Mouse (Mus musculus) E14TG2a.4 (cell line): Measurements from ENCODE around the gene Cebpzos.

Experiments
- H3K27me3 ChIP-seq: 2 replicates; pipeline ENCODE4 v1.6.1; 2014; ENCODE audit warnings: low read length, control low read depth; ENCODE audit not compliant: insufficient read depth
- H3K36me3 ChIP-seq: 2 replicates; pipeline ENCODE4 v1.6.1; 2014; ENCODE audit warnings: low read length, control low read depth; ENCODE audit not compliant: insufficient read depth
- H3K4me1 ChIP-seq: replicated peaks from 2 replicates; pipeline ENCODE4 v1.6.1; 2014; ENCODE audit warnings: low read depth, low read length, control low read depth
- H3K4me3 ChIP-seq: replicated peaks from 2 replicates; pipeline ENCODE4 v1.5.1; 2014; ENCODE audit warnings: mild to moderate bottlenecking, low read length
- H3K9me3 ChIP-seq: 2 replicates; pipeline ENCODE4 v1.6.1; 2014; ENCODE audit warnings: low read length, control low read depth
- CTCF ChIP-seq: conservative IDR thresholded peaks from 2 replicates; pipeline ENCODE4 v1.5.1; 2014; ENCODE audit warnings: low read length
- NANOG ChIP-seq: IDR thresholded peaks from 2 replicates; pipeline ENCODE4 v1.6.1; 2014; ENCODE audit warnings: borderline replicate concordance, low read length, mixed read lengths
- POU5F1 ChIP-seq: IDR thresholded peaks from 2 replicates; pipeline ENCODE4 v1.6.1; 2014; ENCODE audit warnings: low read length, borderline replicate concordance

Cebpzos gene

DNA sequence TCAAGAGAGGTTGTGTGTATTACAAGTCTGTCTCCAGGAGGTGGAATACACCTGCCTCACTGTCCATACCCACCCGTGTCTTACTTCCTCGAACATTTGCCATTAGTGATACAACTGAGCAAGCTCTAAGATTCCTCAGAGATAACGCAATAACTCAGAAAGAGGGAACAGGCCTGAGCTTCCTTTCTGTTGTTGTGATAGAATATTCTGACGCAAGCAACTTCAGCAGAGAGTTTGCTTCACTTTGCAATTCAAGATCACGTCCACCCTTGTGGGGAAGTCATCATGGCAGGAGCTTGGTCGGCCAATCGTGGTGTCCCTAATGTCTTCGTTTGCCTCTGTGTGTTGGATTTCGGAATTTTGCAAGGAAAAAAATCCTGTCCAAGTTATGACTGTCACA lies 25.3 kb upstream of the Cebpzos start:
- Histone ChIP-seq H3K9me3 (no peaks in the 10 kb centered on the region), H3K4me3 (no peak overlapping the region)
- TF ChIP-seq NANOG (no peak), POU5F1 (no peak), CTCF (no peak)

DNA sequence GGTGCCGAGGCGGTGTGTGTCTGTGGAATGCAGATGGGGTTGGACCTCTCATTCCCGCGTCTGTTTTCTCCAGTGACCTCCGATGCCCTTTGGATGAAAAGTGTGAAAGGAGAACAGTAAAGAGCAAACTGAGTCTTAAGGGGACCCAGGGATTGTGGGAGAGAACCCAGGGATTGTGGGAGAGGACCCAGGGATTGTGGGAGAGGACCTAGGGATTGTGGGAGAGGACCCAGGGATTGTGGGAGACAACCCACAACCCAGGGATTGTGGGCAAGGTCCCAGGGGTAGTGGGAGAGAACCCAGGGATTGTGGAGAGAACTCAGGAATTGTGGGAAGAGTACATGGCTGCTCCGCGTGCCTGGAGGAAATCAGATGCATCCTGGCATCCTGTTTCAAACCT lies 21.3 kb upstream of the Cebpzos start:
- TF ChIP-seq CTCF (no peak), NANOG (no peak), POU5F1 (no peak)

More for the DNA sequence above, 25.3 kb upstream of the Cebpzos start:
- Histone ChIP-seq H3K27me3 (no peaks in the 10 kb centered on the region), H3K4me1 (peaks cover 18% of the 10 kb centered on the region), H3K36me3 (peaks cover 30% of the 10 kb centered on the region)

DNA sequence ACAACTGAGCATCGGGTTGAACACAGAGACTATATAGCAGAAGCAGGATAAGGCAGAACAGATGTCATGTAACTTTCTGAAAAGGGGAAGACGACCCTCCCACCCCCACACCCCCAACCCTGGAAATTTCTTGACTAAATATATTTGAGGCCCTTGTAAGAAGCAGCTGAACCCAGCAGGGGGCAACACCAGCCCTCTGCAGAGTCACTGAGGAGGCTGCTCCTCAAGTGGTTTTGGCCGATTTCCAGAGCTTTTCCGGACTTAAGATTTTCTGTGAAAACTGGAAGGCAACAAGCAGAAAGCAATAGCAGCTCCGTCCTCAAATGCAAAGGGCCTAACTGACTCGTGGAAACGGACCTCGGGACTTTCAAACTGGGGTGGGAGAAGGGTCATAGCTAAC lies 20.9 kb upstream of the Cebpzos start:
- Histone ChIP-seq H3K4me3 (peak overlapping the region; percentile 69), H3K4me1 (peaks cover 17% of the 10 kb centered on the region), H3K36me3 (peaks cover 25% of the 10 kb centered on the region), H3K27me3 (no peaks in the 10 kb centered on the region), H3K9me3 (no peaks in the 10 kb centered on the region)
- no peak for TF ChIP-seq POU5F1
- no peak for TF ChIP-seq CTCF
- no peak for TF ChIP-seq NANOG

More for the DNA sequence above, 21.3 kb upstream of the Cebpzos start:
- H3K4me1 ChIP-seq: peaks cover 17% of the 10 kb centered on the region
- peaks cover 28% of the 10 kb centered on the region for H3K36me3 ChIP-seq
- no peaks in the 10 kb centered on the region for H3K27me3 ChIP-seq
- H3K4me3 ChIP-seq: peak overlapping the region; percentile 69
- no peaks in the 10 kb centered on the region for H3K9me3 ChIP-seq

DNA sequence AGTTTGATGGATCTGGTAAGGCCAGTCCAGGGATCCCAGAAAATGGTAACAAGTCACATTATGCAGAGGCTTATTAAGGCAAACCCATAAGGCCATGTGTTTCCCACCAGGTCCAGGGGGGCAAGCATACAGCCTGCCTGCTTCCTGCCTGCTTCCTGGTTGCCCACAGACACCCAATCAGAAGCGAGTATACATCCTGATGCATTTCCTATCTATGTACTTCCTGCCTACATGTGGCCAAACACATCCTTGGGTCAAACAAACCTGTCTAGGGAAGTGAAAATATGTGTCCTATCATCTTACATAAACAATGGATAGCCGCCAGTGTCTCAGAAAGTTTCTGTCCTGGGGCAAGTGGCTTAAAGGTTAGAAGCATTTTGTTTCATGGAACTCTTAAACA lies 13.1 kb upstream of the Cebpzos start:
- H3K9me3 ChIP-seq: no peaks in the 10 kb centered on the region

DNA sequence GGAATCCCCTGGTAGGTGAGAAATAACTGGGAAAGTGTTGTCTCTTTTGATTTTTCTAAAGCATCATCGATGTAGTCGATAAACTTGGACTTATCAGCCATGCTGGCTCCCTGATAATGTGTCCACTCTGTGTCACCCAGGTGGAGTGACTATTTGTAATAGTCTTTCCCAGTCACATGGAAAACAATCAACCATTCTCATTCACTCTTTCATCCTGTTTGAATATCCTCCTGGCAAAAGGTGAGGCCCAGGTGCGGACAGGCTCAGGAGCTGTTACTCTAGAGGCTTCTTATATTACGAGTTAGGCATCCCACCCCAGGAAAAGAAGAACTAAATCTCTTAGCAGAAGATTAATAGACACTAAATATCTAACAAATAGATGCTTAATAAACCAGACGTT lies 9.4 kb upstream of the Cebpzos start, which contains the start of gene Sult6b1:
TSS of gene Sult6b1 (minus strand) at position 101 of the 400 bp plus-strand sequence.
- Histone ChIP-seq H3K36me3 (no peaks in the 10 kb centered on the region), H3K4me1 (peaks cover 4% of the 10 kb centered on the region), H3K27me3 (no peaks in the 10 kb centered on the region), H3K4me3 (no peak within 1 kb of the TSS), H3K9me3 (no peaks in the 10 kb centered on the region)
- no peak for TF ChIP-seq CTCF
- TF ChIP-seq NANOG: no peak
- TF ChIP-seq POU5F1: no peak

More for the DNA sequence above, 13.1 kb upstream of the Cebpzos start:
- Histone ChIP-seq H3K4me1 (peaks cover 4% of the 10 kb centered on the region), H3K36me3 (no peaks in the 10 kb centered on the region), H3K4me3 (no peak overlapping the region), H3K27me3 (no peaks in the 10 kb centered on the region)
- TF ChIP-seq CTCF (no peak), NANOG (no peak), POU5F1 (no peak)

DNA sequence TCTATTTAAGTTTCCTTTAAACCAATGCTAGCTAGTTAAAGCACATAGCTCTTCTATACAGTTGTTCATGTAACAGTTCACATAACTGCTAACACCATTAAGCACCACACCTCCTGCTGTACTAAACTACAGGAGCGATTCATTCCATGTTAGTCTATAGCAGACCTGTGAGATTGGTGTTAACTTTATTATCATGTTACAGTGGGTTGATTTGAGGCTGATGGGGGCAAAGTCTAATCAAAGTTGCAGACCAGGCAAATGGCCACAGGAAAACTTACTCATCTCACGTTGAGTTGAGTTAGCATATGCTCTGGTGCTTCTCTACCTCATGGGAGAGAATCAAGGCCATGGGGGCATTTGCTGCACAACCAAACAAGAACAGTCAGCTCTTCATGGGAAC lies 6.9 kb upstream of the Cebpzos start:
- TF ChIP-seq POU5F1 (no peak), NANOG (no peak), CTCF (no peak)

DNA sequence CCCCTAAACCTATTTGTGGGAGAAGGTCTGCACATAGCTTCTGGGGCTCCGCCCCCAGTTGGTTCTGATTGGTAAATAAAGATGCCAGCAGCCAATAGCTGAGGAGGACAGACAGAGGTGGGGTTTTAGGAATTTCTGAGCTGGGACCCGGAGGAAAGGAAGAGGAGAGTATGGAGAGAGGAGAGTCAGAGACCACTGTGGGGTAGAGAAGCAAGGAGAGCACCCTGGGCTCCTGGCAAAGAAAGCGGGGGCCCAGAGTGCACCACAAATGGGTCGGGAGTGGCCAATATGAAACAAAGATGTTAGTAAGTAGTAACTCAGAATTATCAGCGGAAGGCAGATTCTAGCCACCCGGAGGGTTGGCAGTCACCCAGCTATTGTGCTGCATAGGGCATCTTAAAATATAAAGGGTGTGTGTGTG lies 3.4 kb upstream of the Cebpzos start:
- Histone ChIP-seq H3K4me1 (peaks cover 40% of the 10 kb centered on the region), H3K4me3 (peak overlapping the region; percentile 77), H3K36me3 (peaks cover 4% of the 10 kb centered on the region), H3K27me3 (no peaks in the 10 kb centered on the region), H3K9me3 (no peaks in the 10 kb centered on the region)
- no peak for TF ChIP-seq POU5F1
- TF ChIP-seq NANOG: no peak
- no peak for TF ChIP-seq CTCF

More for the DNA sequence above, 6.9 kb upstream of the Cebpzos start:
- peaks cover 16% of the 10 kb centered on the region for H3K4me1 ChIP-seq
- no peaks in the 10 kb centered on the region for H3K27me3 ChIP-seq
- no peak overlapping the region for H3K4me3 ChIP-seq
- no peaks in the 10 kb centered on the region for H3K36me3 ChIP-seq
- H3K9me3 ChIP-seq: no peaks in the 10 kb centered on the region

DNA sequence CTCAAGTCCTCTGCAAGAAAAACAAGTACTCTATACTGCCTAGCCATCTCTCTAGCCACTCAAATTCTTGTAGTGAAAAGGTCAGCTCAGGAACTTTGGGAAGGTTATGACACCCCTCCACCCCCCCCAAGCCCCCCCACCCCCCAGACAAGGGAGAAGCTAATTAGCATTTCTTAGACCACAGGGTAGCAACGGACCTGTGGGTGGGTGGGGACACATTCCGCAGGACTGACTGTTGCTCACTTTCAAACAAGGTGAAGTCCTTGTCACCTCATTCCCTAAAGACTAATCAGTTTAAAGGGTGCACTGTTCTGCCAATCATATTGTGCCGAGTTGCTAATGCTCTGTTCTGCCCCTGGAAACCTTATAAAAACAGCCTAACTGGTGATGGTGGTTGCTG lies 2.4 kb upstream of the Cebpzos start:
- Histone ChIP-seq H3K4me1 (peaks cover 48% of the 10 kb centered on the region), H3K4me3 (peak overlapping the region; percentile 86), H3K36me3 (peaks cover 14% of the 10 kb centered on the region), H3K9me3 (no peaks in the 10 kb centered on the region), H3K27me3 (no peaks in the 10 kb centered on the region)
- TF ChIP-seq NANOG (no peak), CTCF (no peak), POU5F1 (no peak)

DNA sequence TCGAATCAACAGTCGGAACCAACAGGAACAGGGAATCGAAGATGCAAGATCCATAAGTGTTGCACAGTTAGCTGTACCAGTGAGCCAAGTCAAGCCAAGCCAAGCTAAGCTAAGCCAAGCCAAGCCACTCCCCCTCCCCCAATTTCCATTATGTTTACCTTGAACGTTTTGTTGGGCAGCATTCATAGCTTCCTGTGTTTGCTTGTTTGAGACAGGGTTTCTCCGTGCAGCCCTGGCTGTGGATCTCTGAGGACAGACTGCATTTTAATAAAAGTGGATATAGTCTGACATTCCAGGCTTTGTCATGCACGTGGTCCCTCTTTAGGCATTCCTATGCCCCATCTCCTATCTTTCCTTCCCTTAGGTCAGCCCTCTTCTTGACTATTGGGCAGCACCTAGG lies 528 bp upstream of the Cebpzos start:
- Histone ChIP-seq H3K9me3 (no peaks in the 10 kb centered on the region), H3K36me3 (peaks cover 32% of the 10 kb centered on the region), H3K4me1 (peaks cover 48% of the 10 kb centered on the region), H3K27me3 (no peaks in the 10 kb centered on the region), H3K4me3 (peak overlapping the region; percentile 86)
- no peak for TF ChIP-seq NANOG
- 0 out of 2 replicates have a peak, but pooled peaks have one; percentile 29 for TF ChIP-seq POU5F1
